Mouse (Mus musculus): ENCODE results near the gene Lrrc19.

DNA sequence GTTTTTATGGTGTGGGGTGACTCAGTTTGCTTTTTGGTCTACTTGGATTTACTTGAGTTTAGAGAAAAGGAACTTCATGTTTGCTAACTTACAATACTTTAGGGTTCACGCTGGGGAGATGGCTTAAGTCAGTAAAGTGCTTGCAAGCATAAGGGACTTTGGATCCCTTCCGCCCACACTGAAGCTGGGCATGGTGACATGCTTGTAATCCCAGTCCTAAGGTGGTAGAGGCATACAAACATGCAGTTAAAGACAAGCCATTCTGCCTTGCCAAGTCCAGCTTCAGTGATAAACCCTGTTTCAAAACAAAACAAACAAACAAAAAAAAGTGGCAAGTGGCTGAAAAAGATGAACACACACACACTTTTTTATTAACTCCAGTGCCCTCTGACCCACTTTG lies 31.2 kb upstream of the Lrrc19 start:
- no peak for TF ChIP-seq POLR2A (IDR thresholded peaks at IDR 0.05; ENCODE audit: insufficient read length, low read depth)
- no peak for TF ChIP-seq USF1 (IDR thresholded peaks at IDR 0.05; ENCODE audit: low read depth)
- TF ChIP-seq POLR2AphosphoS2 (IDR thresholded peaks at IDR 0.05; ENCODE audit: insufficient read length, low read depth): no peak
- TF ChIP-seq MAX (IDR thresholded peaks at IDR 0.05; ENCODE audit: low read depth): no peak
